Mouse (Mus musculus): ENCODE measurements around the gene Skida1.

- TF ChIP-seq POLR2A (IDR thresholded peaks at IDR 0.05; ENCODE audit: low read depth, low read length) (no peak), CTCF (IDR thresholded peaks at IDR 0.05; ENCODE audit: extremely low read depth, insufficient read depth, insufficient read length, insufficient replicate concordance) (no peak)
Observed at GRCm38 (mm10) chr2:18030581-18030980, 18.3 kb downstream of the Skida1 start.

Measured in spleen, adult 2 months (tissue).